Mouse (Mus musculus) midbrain, embryonic 15.5 days (tissue): ENCODE measurements around the gene Prr15l. TPM values are rescaled to one million over a fixed set of nuclear protein-coding genes. Genes with fewer than 3 reads are reported as not detected.

Experiments used
- ATAC-seq: fragments of 200-750 bp; cut with Nextera tagmentation; replicated peaks from 2 replicates; pipeline ENCODE4 v1.8.0; 2017; ENCODE audit warnings: moderate TSS enrichment
- H3K27ac ChIP-seq: fragments of 300-500 bp; sonication (generic); 2 replicates; pipeline ENCODE4 v1.5.1; 2015; ENCODE audit warnings: mild to moderate bottlenecking, inconsistent platforms
- H3K27me3 ChIP-seq: fragments of 300-500 bp; sonication (generic); replicated peaks from 2 replicates; pipeline ENCODE4 v1.6.1; 2015; ENCODE audit warnings: inconsistent platforms
- H3K36me3 ChIP-seq: fragments of 300-500 bp; sonication (generic); replicated peaks from 2 replicates; pipeline ENCODE4 v1.6.1; 2015; ENCODE audit warnings: inconsistent platforms
- H3K4me1 ChIP-seq: fragments of 300-500 bp; sonication (generic); 2 replicates; pipeline ENCODE4 v1.6.1; 2015; ENCODE audit warnings: inconsistent platforms
- H3K4me2 ChIP-seq: fragments of 300-500 bp; sonication (generic); 2 replicates; pipeline ENCODE4 v1.6.1; 2015; ENCODE audit warnings: inconsistent platforms, mild to moderate bottlenecking, moderate library complexity
- H3K4me3 ChIP-seq: fragments of 300-500 bp; sonication (generic); 2 replicates; pipeline ENCODE4 v1.5.1; 2015; ENCODE audit warnings: mild to moderate bottlenecking, inconsistent platforms
- H3K9ac ChIP-seq: fragments of 300-500 bp; sonication (generic); 2 replicates; pipeline ENCODE4 v1.6.1; 2015; ENCODE audit warnings: mild to moderate bottlenecking, inconsistent platforms
- H3K9me3 ChIP-seq: fragments of 300-500 bp; sonication (generic); 2 replicates; pipeline ENCODE4 v1.6.1; 2016; ENCODE audit warnings: inconsistent platforms
- WGBS: fragments of 180-500 bp; shearing (Covaris S2); methylation state at CpG from one replicate; pipeline ENCODE4 v1.1.7; 2015; ENCODE audit warnings: mixed read lengths; 5-methylcytosine and 5-hydroxymethylcytosine counted together
- polyA plus RNA-seq: library from polyadenylated mRNA; unstranded; fragments of >200 nt; fragmentation: Nextera tagmentation; extraction: Ambion mirVana; gene quantifications from 2 replicates; pipeline ENCODE4 v1.2.1, GENCODE M21; 2015

Prr15l gene
- polyA plus RNA-seq, 1 experiment from 2014 or later, result 0.30 TPM

- Histone ChIP-seq H3K9ac (no peak overlapping the region), H3K27me3 (no peaks in the 10 kb centered on the region), H3K27ac (no peak overlapping the region), H3K4me2 (no peak overlapping the region), H3K36me3 (peaks cover 53% of the 10 kb centered on the region), H3K4me3 (no peak overlapping the region), H3K9me3 (no peaks in the 10 kb centered on the region), H3K4me1 (no peaks in the 10 kb centered on the region)
- 92% methylated on average over 10 of the region's 10 CpGs for WGBS
- ATAC-seq, result no peak
Measured at GRCm38 (mm10) chr11:96957061-96957805, 29.3 kb downstream of the Prr15l start.

GRCm38 (mm10) chr11:96963580-96963979, 35.7 kb downstream of the Prr15l start:
- ATAC-seq, result peak; percentile 52; the same call in 1 of the 2 replicates
- 17% methylated on average over 8 of the region's 8 CpGs for WGBS

DNA sequence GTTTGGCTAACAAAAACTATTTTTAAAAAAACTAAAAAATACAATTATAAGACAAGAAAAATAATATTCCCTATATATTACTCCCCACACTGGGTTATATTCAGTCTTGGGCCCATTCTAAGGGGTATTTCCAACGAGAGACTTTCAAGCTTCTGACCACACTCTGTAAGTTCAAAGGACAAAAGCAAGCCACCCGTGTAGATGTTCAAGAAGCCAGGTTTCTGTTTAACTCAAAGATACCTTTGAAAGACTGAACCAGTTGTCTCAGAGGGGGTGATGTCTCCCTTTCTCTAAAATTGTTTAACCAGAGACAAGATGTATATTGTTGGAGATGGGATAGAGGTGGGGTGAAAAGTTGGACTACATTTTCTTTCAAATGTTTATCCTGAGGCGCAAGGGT, 38.3 kb downstream of the Prr15l start:
- 92% methylated on average over 3 of the region's 3 CpGs for WGBS
- no peaks in the 10 kb centered on the region for H3K9me3 ChIP-seq
- no peak for ATAC-seq

More at GRCm38 (mm10) chr11:96963580-96963979, 35.7 kb downstream of the Prr15l start:
- Histone ChIP-seq H3K9ac (no peak overlapping the region), H3K36me3 (peaks cover 25% of the 10 kb centered on the region), H3K4me1 (peaks cover 7% of the 10 kb centered on the region; the same call in 1 of the 2 replicates), H3K27me3 (no peaks in the 10 kb centered on the region), H3K4me2 (no peak overlapping the region), H3K9me3 (no peaks in the 10 kb centered on the region), H3K27ac (no peak overlapping the region), H3K4me3 (no peak overlapping the region)

DNA sequence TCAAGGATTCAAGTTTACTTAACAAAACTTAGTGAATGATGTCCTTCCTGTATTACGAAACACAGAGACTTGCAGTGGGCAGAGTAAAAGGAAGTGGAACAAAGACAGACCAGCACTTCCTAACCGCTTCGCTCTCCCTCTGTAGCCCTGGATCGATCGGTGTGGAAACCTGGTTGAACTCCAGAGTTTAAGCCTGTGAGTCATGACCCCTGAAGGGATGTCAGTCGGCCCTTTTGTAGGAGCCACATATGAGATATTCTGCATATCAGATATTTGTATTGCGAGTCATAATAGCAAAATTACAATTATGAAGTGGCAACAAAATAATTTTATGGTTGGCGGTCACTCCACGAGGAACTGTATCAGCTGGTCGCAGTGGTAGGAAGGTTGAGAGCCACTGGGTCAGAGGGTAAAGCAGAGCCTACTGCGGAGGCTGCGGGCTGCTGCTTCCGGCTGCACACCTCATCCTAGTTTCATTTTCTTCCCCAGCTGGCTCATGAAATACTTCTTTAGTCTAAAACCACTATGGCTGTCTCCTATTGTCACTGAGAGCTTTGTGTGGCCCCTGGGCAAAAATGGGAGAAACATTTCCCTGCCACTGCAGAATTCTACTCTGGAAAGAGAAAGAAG, 39.1 kb downstream of the Prr15l start:
- no peak for ATAC-seq

More for the DNA sequence above, 38.3 kb downstream of the Prr15l start:
- 0 out of 2 replicates have a peak, but pooled peaks cover 8% of the 10 kb centered on the region for H3K36me3 ChIP-seq
- H3K27me3 ChIP-seq, result no peaks in the 10 kb centered on the region
- H3K27ac ChIP-seq, result no peak overlapping the region
- H3K9ac ChIP-seq, result no peak overlapping the region
- no peak overlapping the region for H3K4me2 ChIP-seq
- no peak overlapping the region for H3K4me3 ChIP-seq
- H3K4me1 ChIP-seq, result peaks cover 16% of the 10 kb centered on the region; the same call in 1 of the 2 replicates

DNA sequence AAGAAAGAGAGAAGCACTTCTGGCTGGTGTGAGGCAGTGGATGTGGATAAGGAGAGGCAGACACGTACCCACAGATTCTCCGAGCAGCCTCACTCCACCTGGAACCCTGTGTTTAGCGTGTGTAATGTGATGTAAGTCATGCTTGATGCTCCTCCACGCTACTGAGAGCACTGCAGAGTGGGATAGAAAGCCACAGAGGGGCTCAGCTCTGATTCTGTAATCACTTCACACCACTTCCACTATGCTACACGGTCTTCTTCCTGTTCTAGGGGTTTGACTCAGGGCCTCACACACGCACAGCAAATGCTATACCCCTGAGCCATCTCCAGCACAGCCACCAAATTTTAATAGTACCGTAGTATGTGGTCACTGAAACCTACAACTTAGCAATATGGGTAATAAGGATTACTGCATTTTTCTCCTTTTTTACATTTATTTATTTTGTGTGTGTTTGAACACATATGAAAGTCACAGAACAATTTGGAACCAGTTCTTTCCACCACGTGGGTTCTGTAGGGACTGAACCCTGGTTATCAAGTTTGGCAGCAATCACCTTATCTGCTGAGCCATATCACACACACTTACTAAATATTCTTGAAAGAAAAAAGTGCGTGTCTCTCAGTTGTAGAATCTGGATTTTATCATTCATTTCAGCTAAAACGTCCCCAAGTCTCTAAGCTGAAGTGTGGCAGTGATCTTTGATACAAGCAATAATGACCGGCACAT, 39.8 kb downstream of the Prr15l start:
- ATAC-seq, result no peak
- Histone ChIP-seq H3K27me3 (no peaks in the 10 kb centered on the region), H3K4me2 (no peak overlapping the region), H3K36me3 (no peaks in the 10 kb centered on the region), H3K27ac (no peak overlapping the region), H3K4me3 (no peak overlapping the region), H3K9ac (no peak overlapping the region), H3K4me1 (peaks cover 21% of the 10 kb centered on the region), H3K9me3 (no peaks in the 10 kb centered on the region)
- 89% methylated on average over 11 of the region's 11 CpGs for WGBS

More for the DNA sequence above, 39.1 kb downstream of the Prr15l start:
- 89% methylated on average over 13 of the region's 13 CpGs for WGBS
- Histone ChIP-seq H3K4me3 (no peak overlapping the region), H3K9ac (no peak overlapping the region), H3K27ac (no peak overlapping the region), H3K4me2 (no peak overlapping the region), H3K4me1 (peaks cover 16% of the 10 kb centered on the region; the same call in 1 of the 2 replicates), H3K27me3 (no peaks in the 10 kb centered on the region), H3K9me3 (no peaks in the 10 kb centered on the region), H3K36me3 (0 out of 2 replicates have a peak, but pooled peaks cover under 1% of the 10 kb centered on the region)

GRCm38 (mm10) chr11:96968476-96968875, 40.6 kb downstream of the Prr15l start:
- no peak overlapping the region for H3K4me2 ChIP-seq
- WGBS, result 75% methylated on average over 6 of the region's 6 CpGs
- no peak for ATAC-seq
- H3K36me3 ChIP-seq, result no peaks in the 10 kb centered on the region
- H3K27me3 ChIP-seq, result no peaks in the 10 kb centered on the region
- peaks cover 24% of the 10 kb centered on the region for H3K4me1 ChIP-seq
- no peak overlapping the region for H3K9ac ChIP-seq
- H3K9me3 ChIP-seq, result no peaks in the 10 kb centered on the region
- no peak overlapping the region for H3K4me3 ChIP-seq
- H3K27ac ChIP-seq, result no peak overlapping the region

DNA sequence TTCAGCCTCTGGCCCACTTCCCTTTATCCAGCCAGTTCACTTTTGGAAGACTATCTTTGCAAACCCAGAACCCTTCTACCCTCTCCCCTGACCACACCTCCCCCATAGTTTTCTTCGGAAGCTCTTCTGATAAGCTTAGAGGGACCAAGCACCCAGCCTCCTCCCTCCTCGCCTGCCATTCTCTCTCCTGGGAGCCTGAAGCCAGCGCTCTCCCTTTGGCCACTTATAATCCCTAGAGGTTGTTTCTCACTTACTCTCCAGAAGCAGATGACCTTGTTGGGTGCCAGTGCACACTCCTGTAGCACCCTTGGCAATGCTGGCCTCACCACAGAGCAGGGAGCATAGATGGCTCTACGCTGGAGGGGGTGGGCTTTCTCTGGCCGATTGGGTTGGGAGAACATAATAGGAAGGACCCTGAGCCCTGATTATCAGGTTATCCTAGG, 41.4 kb downstream of the Prr15l start:
- Histone ChIP-seq H3K36me3 (no peaks in the 10 kb centered on the region), H3K27ac (0 out of 2 replicates have a peak overlapping the region, but pooled peaks have one; percentile 13), H3K4me3 (no peak overlapping the region), H3K9ac (no peak overlapping the region), H3K9me3 (no peaks in the 10 kb centered on the region), H3K4me2 (no peak overlapping the region), H3K27me3 (no peaks in the 10 kb centered on the region), H3K4me1 (peaks cover 28% of the 10 kb centered on the region)
- WGBS, result 64% methylated on average over 5 of the region's 5 CpGs
- no peak for ATAC-seq

DNA sequence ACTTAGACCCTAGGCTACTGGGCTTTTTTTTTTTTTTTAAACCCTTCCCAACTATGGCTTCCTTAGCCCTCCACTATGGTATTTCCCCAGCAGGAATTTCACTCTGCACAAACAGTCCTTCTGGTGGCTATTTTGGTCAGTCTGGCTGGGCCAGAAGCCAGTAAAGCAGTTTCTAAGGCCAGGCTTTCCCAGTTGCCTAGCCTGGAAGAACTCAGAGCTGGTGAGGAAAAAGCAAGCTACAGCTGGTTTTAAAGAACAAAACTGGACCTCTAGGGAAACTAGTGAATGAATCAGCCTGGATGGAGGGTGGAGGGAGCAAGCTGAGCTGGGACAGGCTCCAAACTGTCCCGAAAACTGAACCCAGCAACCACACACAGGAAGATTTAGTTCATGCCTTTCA, 41.8 kb downstream of the Prr15l start:
- H3K27ac ChIP-seq, result 0 out of 2 replicates have a peak overlapping the region, but pooled peaks have one; percentile 13
- no peaks in the 10 kb centered on the region for H3K27me3 ChIP-seq
- H3K9ac ChIP-seq, result no peak overlapping the region
- 62% methylated on average over 1 of the region's 1 CpGs for WGBS
- ATAC-seq, result no peak
- H3K4me3 ChIP-seq, result no peak overlapping the region
- no peaks in the 10 kb centered on the region for H3K9me3 ChIP-seq
- no peak overlapping the region for H3K4me2 ChIP-seq
- no peaks in the 10 kb centered on the region for H3K36me3 ChIP-seq
- peaks cover 28% of the 10 kb centered on the region for H3K4me1 ChIP-seq

DNA sequence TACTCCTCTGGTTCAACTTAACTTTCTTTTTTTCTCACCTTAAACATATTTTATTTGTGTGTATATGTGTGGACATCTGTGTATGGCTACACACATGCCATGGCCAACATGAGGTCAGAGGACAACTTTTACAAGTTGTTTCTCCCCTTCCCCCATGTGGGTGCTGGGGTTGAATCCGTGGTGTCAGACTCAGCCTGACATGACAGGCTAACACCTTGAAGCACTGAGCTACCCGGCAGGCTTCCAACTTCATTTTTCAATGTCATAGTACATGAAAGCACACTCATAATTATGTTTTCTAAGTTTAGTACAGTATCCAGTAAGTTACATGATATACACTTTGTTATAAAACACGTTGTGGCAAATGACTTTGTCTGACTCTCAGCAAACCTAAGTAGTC, 42.4 kb downstream of the Prr15l start:
- 86% methylated on average over 3 of the region's 3 CpGs for WGBS
- H3K4me1 ChIP-seq, result peaks cover 28% of the 10 kb centered on the region
- H3K9ac ChIP-seq, result no peak overlapping the region

GRCm38 (mm10) chr11:96972906-96973305, 45.0 kb downstream of the Prr15l start:
- no peaks in the 10 kb centered on the region for H3K36me3 ChIP-seq
- H3K27me3 ChIP-seq, result no peaks in the 10 kb centered on the region
- H3K9me3 ChIP-seq, result no peaks in the 10 kb centered on the region
- H3K27ac ChIP-seq, result peak overlapping the region; percentile 61; the same call in 1 of the 2 replicates
- H3K4me1 ChIP-seq, result peaks cover 41% of the 10 kb centered on the region
- no peak overlapping the region for H3K4me3 ChIP-seq
- no peak overlapping the region for H3K9ac ChIP-seq
- 63% methylated on average over 5 of the region's 5 CpGs for WGBS
- H3K4me2 ChIP-seq, result no peak overlapping the region
- no peak for ATAC-seq

More for the DNA sequence above, 42.4 kb downstream of the Prr15l start:
- Histone ChIP-seq H3K27ac (no peak overlapping the region), H3K9me3 (no peaks in the 10 kb centered on the region), H3K4me3 (no peak overlapping the region), H3K27me3 (no peaks in the 10 kb centered on the region), H3K4me2 (no peak overlapping the region), H3K36me3 (no peaks in the 10 kb centered on the region)
- no peak for ATAC-seq

GRCm38 (mm10) chr11:96973426-96973964, 45.6 kb downstream of the Prr15l start:
- no peaks in the 10 kb centered on the region for H3K36me3 ChIP-seq
- H3K9ac ChIP-seq, result 0 out of 2 replicates have a peak overlapping the region, but pooled peaks have one; percentile 12
- peaks cover 45% of the 10 kb centered on the region for H3K4me1 ChIP-seq
- no peak for ATAC-seq
- 62% methylated on average over 5 of the region's 5 CpGs for WGBS
- H3K4me3 ChIP-seq, result no peak overlapping the region
- H3K27me3 ChIP-seq, result no peaks in the 10 kb centered on the region
- peak overlapping the region; percentile 61 for H3K27ac ChIP-seq
- no peak overlapping the region for H3K4me2 ChIP-seq
- H3K9me3 ChIP-seq, result no peaks in the 10 kb centered on the region

GRCm38 (mm10) chr11:96974813-96975212, 46.9 kb downstream of the Prr15l start:
- H3K27me3 ChIP-seq, result no peaks in the 10 kb centered on the region
- H3K4me2 ChIP-seq, result no peak overlapping the region
- H3K4me1 ChIP-seq, result peaks cover 40% of the 10 kb centered on the region
- H3K9ac ChIP-seq, result no peak overlapping the region
- no peak for ATAC-seq
- WGBS, result 87% methylated on average over 5 of the region's 5 CpGs
- no peaks in the 10 kb centered on the region for H3K36me3 ChIP-seq
- no peak overlapping the region for H3K27ac ChIP-seq
- no peak overlapping the region for H3K4me3 ChIP-seq
- H3K9me3 ChIP-seq, result no peaks in the 10 kb centered on the region
